Mouse (Mus musculus) stomach, postnatal 0 days (tissue): Measurements from ENCODE around the gene Olfr465-ps1.

Experiments
- CTCF ChIP-seq: IDR thresholded peaks from 2 replicates; pipeline ENCODE4 v1.5.1; 2016; ENCODE audit warnings: antibody characterized with exemption, low read depth, mild to moderate bottlenecking, moderate library complexity
- EP300 ChIP-seq: optimal IDR thresholded peaks from 2 replicates; pipeline ENCODE3; 2016; ENCODE audit warnings: antibody characterized with exemption

DNA sequence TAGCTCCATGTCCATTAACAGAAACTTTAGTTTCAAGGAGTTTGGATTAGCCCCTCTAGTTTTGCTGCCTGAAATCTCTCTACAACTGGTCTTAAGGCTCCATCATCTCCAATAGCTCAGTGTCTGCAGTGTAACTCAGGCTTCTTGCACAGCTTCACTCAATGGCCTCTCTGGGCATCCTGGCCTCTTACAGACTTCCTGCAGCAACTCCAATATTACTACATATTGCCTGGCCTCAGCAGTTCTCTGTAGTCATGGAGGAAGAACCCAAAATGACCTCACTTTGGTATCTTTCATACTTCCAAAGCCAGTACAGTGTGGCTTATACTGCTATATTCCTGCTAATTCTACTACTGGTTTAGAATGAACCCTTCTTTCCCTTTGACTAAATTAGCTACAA is 40.9 kb upstream of the Olfr465-ps1 start:
- TF ChIP-seq CTCF, result no peak
- no peak for TF ChIP-seq EP300
